Mouse (Mus musculus) ES-E14 (cell line): ENCODE results near the gene Socs3.

Experiments
- CHD2 ChIP-seq: IDR thresholded peaks from 2 replicates; pipeline ENCODE4 v1.6.1; 2014; ENCODE audit warnings: mild to moderate bottlenecking, low read depth, low read length, inconsistent platforms
- HCFC1 ChIP-seq: IDR thresholded peaks from 2 replicates; pipeline ENCODE4 v1.6.1; 2012; ENCODE audit warnings: low read length, inconsistent platforms, borderline replicate concordance; ENCODE audit not compliant: insufficient read depth
- MAFK ChIP-seq: IDR thresholded peaks from 2 replicates; pipeline ENCODE4 v1.6.1; 2014; ENCODE audit warnings: mild to moderate bottlenecking, low read depth, low read length, inconsistent platforms; ENCODE audit not compliant: insufficient read depth
- ZNF384 ChIP-seq: IDR thresholded peaks from 2 replicates; pipeline ENCODE4 v1.6.1; 2012; ENCODE audit warnings: low read depth, low read length, inconsistent platforms

DNA sequence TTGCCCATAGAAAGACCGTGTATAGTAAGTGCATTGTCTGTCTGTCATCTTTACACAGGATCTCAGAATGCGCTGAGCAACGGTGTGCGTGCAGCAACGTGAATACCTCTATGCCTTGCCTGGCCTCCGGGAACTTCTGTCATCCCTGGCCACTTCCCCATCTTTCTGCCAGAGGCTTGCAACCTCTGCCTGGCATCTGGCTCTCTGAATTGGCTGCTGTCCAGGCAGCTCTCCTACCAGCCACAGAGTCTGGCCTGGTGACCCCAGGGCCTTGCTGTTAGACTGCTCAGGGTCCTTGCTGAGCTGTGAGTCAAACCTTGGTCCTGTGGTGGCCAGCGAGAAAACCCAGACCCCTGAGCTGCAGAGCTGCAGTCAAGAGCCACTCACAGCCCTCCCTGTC is 11.7 kb downstream of the Socs3 start:
- no peak for TF ChIP-seq MAFK
- TF ChIP-seq ZNF384 = no peak
- no peak for TF ChIP-seq HCFC1
- no peak for TF ChIP-seq CHD2
